Mouse (Mus musculus): ENCODE results near the gene Suv39h2.

DNA sequence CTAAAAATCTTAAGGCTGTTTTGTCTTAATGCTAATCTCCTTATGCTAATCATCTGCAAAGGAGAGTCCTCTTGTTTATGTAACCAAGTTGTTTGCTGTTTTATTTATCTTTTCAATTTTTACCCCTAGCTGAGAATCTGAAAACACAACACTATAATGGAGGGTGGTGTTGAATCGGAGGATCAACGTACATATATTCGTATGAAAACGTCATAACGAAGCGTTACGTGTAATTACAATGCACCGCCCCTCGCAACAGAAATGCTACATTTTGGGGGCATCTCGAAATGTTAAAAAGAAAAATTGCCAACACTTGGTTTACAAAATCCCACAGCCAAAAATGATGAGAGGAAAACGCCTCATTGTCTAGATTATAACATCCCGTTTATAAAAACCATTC is 940 bp downstream of the Suv39h2 start:
- no peak for TF ChIP-seq CTCF (IDR thresholded peaks at IDR 0.05; ENCODE audit: control insufficient read depth, insufficient read depth, insufficient replicate concordance, low read depth, low read length)
- no peak for TF ChIP-seq POLR2A (IDR thresholded peaks at IDR 0.05; ENCODE audit: control insufficient read depth, low read depth, low read length)
